Mouse (Mus musculus): Measurements from ENCODE around the gene Rab7. TPM values are rescaled to one million over a fixed set of nuclear protein-coding genes. Genes with fewer than 3 reads are reported as not detected.

Rab7 gene
- polyA plus RNA-seq (2015; fragmentation: Nextera tagmentation; extraction: Ambion mirVana), result 312 and 336 TPM in 2 replicates

DNA sequence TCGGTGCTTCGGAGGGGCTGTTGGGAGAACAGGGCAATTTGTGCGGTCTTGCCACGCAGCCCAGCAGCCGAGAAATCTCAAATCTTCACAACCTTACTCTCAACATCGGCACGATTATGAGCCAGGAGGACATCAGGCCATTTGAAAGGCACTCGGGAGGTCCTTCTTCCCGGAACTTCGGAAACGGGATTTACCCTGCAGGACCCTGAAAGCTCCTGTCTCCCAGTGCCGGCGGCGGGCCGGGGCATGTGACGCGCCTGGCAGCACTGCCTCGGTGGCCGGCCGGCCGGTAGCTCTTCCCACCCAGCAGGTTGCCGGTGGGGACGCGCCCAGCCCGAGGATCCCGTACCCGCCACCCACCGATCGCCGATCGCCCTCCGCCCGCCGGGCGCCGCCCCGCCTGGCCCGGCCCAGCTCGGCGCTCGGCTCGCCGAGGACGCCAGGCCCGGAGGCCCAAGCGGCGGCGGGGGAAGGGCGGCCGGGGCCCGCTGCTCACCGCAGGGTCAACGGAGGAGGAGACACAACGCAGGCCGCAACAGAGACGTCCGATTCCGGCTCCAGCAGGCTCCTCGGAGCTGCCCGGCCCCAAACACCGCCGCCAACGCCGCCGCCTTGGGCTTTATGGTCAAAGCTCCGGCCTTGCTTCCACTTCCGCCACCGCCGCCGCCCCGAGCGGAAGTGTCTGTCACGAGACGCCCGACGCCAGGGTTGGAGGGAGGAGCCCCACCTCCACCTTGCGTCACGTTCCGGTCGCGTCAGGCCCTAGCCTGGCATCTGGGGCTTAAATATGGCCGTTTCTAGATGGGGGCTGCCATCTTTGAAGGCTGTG is at the start of gene Rab7:
Gene Rab7, minus strand, starts transcription at position 694 of the 829 bp plus-strand sequence.

DNA sequence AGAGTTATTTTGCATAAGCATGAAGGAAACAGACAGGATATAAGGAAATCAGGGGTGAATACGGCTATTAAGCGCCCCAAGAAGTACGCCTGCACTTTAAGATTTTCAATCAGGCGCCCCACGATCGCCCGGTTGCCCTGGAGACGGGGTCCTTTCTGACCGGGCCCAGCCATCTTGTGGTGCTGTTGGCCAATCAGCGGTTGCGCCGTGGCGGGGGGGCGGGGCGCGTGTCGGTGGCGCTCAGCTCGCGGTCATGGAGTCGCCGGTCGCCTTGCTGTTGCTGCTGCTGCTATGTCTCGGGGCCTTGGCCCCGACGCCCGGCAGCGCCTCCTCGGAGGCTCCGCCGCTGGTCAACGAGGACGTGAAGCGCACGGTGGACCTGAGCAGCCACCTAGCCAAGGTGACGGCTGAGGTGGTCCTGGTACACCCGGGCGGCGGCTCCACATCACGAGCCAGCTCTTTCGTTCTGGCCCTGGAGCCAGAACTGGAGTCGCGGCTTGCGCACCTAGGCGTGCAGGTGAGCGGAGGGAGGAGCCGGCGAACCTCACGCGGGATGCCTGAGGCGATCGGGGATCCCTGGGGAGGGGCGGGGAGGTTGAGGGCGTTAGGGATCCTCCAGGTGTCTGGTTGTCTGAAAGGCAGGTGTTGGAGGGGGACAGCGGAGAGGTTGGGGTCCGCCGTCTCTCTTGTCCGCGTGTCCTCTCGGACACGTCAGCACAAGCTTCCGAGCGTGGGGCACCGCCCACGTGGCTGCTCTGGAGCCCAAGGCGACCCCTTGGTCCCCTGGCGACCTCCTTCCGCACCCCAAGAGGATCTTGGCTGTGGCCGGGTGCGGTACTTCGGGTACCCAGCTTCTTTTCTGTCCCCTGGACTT is 39.4 kb upstream of the Rab7 start, which contains the start of gene Rpn1:
Gene Rpn1, plus strand, starts transcription at position 205 of the 874 bp plus-strand sequence.

GRCm38 (mm10) chr6:87981547-87982256 is 63.4 kb downstream of the Rab7 start, which contains the start of gene H1fx:
H1fx (minus strand) TSS chr6:87981637.

Small RNAs within 50 kb of the gene (microRNA-seq; reads per million reads assigned to microRNA genes)
- not detected for gene Gm47286

Other genes with a start within 250 kb of the Rab7 start
- 7.0 and 9.5 TPM in 2 replicates for gene Rab43, start 233.1 kb downstream of the Rab7 start, polyA plus RNA-seq (2015; fragmentation: Nextera tagmentation; extraction: Ambion mirVana)
- 0.70 and 2.0 TPM in 2 replicates for gene Gm45140, start 209.5 kb downstream of the Rab7 start, polyA plus RNA-seq (2015; fragmentation: Nextera tagmentation; extraction: Ambion mirVana)
- 23.9 and 30.9 TPM in 2 replicates for gene Isy1, start 206.5 kb downstream of the Rab7 start, polyA plus RNA-seq (2015; fragmentation: Nextera tagmentation; extraction: Ambion mirVana)
- 542 and 672 TPM in 2 replicates for gene Cnbp, start 194.2 kb downstream of the Rab7 start, polyA plus RNA-seq (2015; fragmentation: Nextera tagmentation; extraction: Ambion mirVana)
- 91.0 and 92.0 TPM in 2 replicates for gene Copg1, start 157.5 kb downstream of the Rab7 start, polyA plus RNA-seq (2015; fragmentation: Nextera tagmentation; extraction: Ambion mirVana)
- gene Hmces, start 131.3 kb downstream of the Rab7 start, polyA plus RNA-seq (2015; fragmentation: Nextera tagmentation; extraction: Ambion mirVana), result 23.0 and 24.9 TPM in 2 replicates
- gene H1fx, start 63.6 kb downstream of the Rab7 start, polyA plus RNA-seq (2015; fragmentation: Nextera tagmentation; extraction: Ambion mirVana), result 12.3 and 13.6 TPM in 2 replicates
- gene Rpn1, start 39.2 kb upstream of the Rab7 start, polyA plus RNA-seq (2015; fragmentation: Nextera tagmentation; extraction: Ambion mirVana), result 167 and 210 TPM in 2 replicates
- gene Gata2, start 148.6 kb upstream of the Rab7 start, polyA plus RNA-seq (2015; fragmentation: Nextera tagmentation; extraction: Ambion mirVana), result 63.3 and 65.8 TPM in 2 replicates
- not detected in 2 replicates for gene Dnajb8, start 177.0 kb upstream of the Rab7 start, polyA plus RNA-seq (2015; fragmentation: Nextera tagmentation; extraction: Ambion mirVana)

All from urinary bladder, postnatal 0 days (tissue).